Mouse (Mus musculus) heart, adult 2 months (tissue): Measurements from ENCODE around the gene Hspa12a. TPM values are rescaled to one million over a fixed set of nuclear protein-coding genes. Genes with fewer than 3 reads are reported as not detected.
"Not testable (repeated sequence)": the region's sequence is repeated elsewhere in the genome, so short reads cannot be mapped to it uniquely, and the experiment has no call there.

Source experiments
- DNase-seq, 2 experiments: peaks; one replicate each; pipeline ENCODE4 v3.0.0; 2021
- H3K27ac ChIP-seq: fragments of 200-600 bp; 2 replicates; pipeline ENCODE4 v1.8.1; 2022
- H3K27me3 ChIP-seq: fragments of 200-500 bp; 2 replicates; pipeline ENCODE4 v1.6.1; 2012; ENCODE audit warnings: mild to moderate bottlenecking, low read length, inconsistent platforms, mixed read lengths; ENCODE audit not compliant: control insufficient read depth, insufficient read depth
- H3K36me3 ChIP-seq: fragments of 200-500 bp; 2 replicates; pipeline ENCODE4 v1.6.1; 2012; ENCODE audit warnings: low read length, inconsistent platforms; ENCODE audit not compliant: control insufficient read depth, insufficient read depth
- H3K4me1 ChIP-seq: fragments of 200-500 bp; 2 replicates; pipeline ENCODE4 v1.6.1; 2011; ENCODE audit warnings: low read length; ENCODE audit not compliant: control insufficient read depth, insufficient read depth
- H3K4me3 ChIP-seq: fragments of 200-600 bp; 2 replicates; pipeline ENCODE4 v1.8.1; 2022
- H3K79me2 ChIP-seq: fragments of 200-500 bp; replicated peaks from 2 replicates; pipeline ENCODE4 v1.6.1; 2012; ENCODE audit warnings: mild to moderate bottlenecking, inconsistent platforms, low read length, moderate library complexity, mixed read lengths; ENCODE audit not compliant: control insufficient read depth, insufficient read depth
- H3K9ac ChIP-seq: fragments of 200-500 bp; 2 replicates; pipeline ENCODE4 v1.6.1; 2012; ENCODE audit warnings: low read depth, mild to moderate bottlenecking, control low read depth, inconsistent platforms, low read length, mixed read lengths
- CTCF ChIP-seq: fragments of 200-600 bp; IDR thresholded peaks from 2 replicates; pipeline ENCODE4 v1.8.1; 2022; ENCODE audit warnings: antibody characterized with exemption, mild to moderate bottlenecking, moderate library complexity
- EP300 ChIP-seq: fragments of 200-500 bp; IDR thresholded peaks from 2 replicates; pipeline ENCODE4 v1.6.1; 2011; ENCODE audit warnings: low read depth, low read length, control low read depth; ENCODE audit not compliant: insufficient read depth
- POLR2A ChIP-seq: fragments of 200-500 bp; IDR thresholded peaks from 2 replicates; pipeline ENCODE4 v1.6.1; 2011; ENCODE audit warnings: mild to moderate bottlenecking, low read depth, low read length, control low read depth; ENCODE audit not compliant: insufficient read depth
- WGBS: fragments of 180-500 bp; shearing (Covaris S2); methylation state at CpG from one replicate; pipeline ENCODE4 v1.1.7; 2018; 5-methylcytosine and 5-hydroxymethylcytosine counted together
- intact Hi-C: fragments of 180-260 bp; cut with DNase I; formaldehyde crosslinking; loops from one replicate; pipeline ENCODE4 v1.15.1; 2025
- polyA plus RNA-seq: library from polyadenylated mRNA; depleted of rRNA; stranded (reverse); fragments of >200 nt; gene quantifications from 2 replicates; pipeline ENCODE4 v1.2.3, GENCODE M21; 2012
- total RNA-seq, 2 experiments: library from RNA; stranded (reverse); gene quantifications; 2 replicates each; pipeline ENCODE4 v1.2.3; 2021

Hspa12a gene
- total and polyA plus RNA-seq, 3 experiments = 12.2 to 17.7 (median 14.7) TPM

DNA sequence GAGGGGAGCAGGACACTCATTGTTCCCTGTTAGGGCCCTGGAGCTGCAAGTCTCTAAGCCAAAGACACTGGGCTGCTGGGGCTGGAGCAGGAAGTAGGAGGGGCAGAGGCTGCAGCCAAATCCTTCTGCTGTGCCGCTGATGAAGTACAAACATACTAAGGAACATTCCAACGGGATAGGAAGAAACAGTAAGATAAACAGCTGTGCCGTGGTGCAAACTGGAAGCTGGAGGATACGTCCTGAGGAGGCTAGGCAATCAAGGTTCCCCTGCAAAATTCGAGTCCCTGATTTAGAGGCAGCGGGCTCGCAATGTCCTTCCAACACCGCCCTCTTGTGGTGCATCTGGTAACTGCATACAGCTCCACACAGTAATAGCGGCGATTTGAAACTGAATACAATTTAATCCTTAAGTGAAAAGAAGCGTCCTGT lies 39.5 kb downstream of the Hspa12a start:
- H3K79me2 ChIP-seq = no peaks in the 10 kb centered on the region
- H3K9ac ChIP-seq = no peak overlapping the region
- H3K4me3 ChIP-seq = peak overlapping the region; percentile 39
- peak overlapping the region; percentile 40 for H3K27ac ChIP-seq
- no peaks in the 10 kb centered on the region for H3K27me3 ChIP-seq
- TF ChIP-seq EP300 (peak; percentile 70; the same call in 1 of the 2 replicates), POLR2A (no peak)
- peak; percentile 84 to 92 for DNase-seq
- no peaks in the 10 kb centered on the region for H3K36me3 ChIP-seq
- WGBS = under 1% methylated on average over 11 of the region's 11 CpGs
- intact Hi-C loops = loop anchor here (1.0 to 5.0 kb wide), 3 partner anchors 42 to 141 kb away; no protein-coding TSS in a partner anchor
- H3K4me1 ChIP-seq = peaks cover 3% of the 10 kb centered on the region; the same call in 1 of the 2 replicates

- intact Hi-C loops = loop anchor here (5.0 kb wide), 1 partner anchor 41 kb away; no protein-coding TSS in a partner anchor
- WGBS = 58% methylated on average over 7 of the region's 7 CpGs
- no peak for DNase-seq
- Histone ChIP-seq H3K9ac (no peak overlapping the region), H3K79me2 (no peaks in the 10 kb centered on the region), H3K4me1 (peaks cover 3% of the 10 kb centered on the region; the same call in 1 of the 2 replicates), H3K27me3 (no peaks in the 10 kb centered on the region), H3K27ac (peak overlapping the region; percentile 28), H3K4me3 (no peak overlapping the region), H3K36me3 (no peaks in the 10 kb centered on the region)
- TF ChIP-seq EP300 (no peak), POLR2A (no peak), CTCF (no peak)
These were observed 40.2 kb downstream of the Hspa12a start for GRCm38 (mm10) chr19:58903079-58903898.

DNA sequence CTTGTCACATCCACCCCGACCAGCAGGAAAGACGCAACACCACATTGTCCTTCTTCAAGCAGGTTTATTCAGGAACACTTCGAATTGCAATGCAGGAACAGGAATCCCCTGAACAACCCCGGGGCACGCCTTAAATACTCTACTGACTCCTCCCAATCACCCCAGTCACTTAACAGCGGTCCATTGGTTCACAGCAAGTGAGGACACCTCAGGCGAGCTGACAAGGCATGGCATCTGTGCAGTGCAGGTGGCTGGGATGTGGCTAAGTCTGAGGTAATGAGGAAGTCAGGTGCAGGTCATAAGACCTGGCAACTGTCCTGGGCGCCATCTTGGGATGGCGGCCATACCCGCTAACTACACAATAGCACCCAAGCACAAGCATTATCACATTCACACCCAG lies 43.0 kb downstream of the Hspa12a start:
- not testable (repeated sequence) for H3K4me1 ChIP-seq, H3K9ac ChIP-seq, H3K27me3 ChIP-seq, H3K79me2 ChIP-seq, H3K36me3 ChIP-seq, H3K27ac ChIP-seq, H3K4me3 ChIP-seq, DNase-seq
- intact Hi-C loops = loop anchor here (5.0 kb wide), 1 partner anchor 38 kb away; no protein-coding TSS in a partner anchor
- WGBS = 88% methylated on average over 10 of the region's 10 CpGs

DNA sequence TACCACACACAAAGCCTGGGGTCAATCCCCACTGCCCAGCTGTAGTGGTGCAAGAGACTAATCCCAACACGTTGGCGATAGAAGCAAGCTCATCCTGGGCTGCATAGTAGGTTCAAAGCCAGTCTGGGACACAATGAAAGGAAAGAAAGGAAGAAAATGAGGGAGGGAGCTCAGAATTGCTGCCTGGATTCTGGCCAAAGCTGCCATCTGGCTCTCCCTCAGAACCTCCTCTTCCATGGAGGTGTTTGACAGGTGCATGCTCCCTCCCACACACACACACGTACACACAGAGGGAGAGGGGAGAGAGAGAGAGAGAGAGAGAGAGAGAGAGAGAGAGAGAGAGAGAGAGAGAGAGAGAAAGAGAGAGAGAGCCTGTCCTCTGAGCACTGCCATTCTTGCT lies 47.2 kb downstream of the Hspa12a start:
- intact Hi-C loops = no loop called here
- TF ChIP-seq POLR2A (no peak), EP300 (no peak), CTCF (no peak)
- no peaks in the 10 kb centered on the region for H3K36me3 ChIP-seq
- H3K9ac ChIP-seq = no peak overlapping the region
- H3K79me2 ChIP-seq = no peaks in the 10 kb centered on the region
- H3K4me1 ChIP-seq = no peaks in the 10 kb centered on the region
- no peaks in the 10 kb centered on the region for H3K27me3 ChIP-seq
- H3K4me3 ChIP-seq = no peak overlapping the region
- DNase-seq = no peak
- no peak overlapping the region for H3K27ac ChIP-seq
- WGBS = 67% methylated on average over 3 of the region's 3 CpGs

DNA sequence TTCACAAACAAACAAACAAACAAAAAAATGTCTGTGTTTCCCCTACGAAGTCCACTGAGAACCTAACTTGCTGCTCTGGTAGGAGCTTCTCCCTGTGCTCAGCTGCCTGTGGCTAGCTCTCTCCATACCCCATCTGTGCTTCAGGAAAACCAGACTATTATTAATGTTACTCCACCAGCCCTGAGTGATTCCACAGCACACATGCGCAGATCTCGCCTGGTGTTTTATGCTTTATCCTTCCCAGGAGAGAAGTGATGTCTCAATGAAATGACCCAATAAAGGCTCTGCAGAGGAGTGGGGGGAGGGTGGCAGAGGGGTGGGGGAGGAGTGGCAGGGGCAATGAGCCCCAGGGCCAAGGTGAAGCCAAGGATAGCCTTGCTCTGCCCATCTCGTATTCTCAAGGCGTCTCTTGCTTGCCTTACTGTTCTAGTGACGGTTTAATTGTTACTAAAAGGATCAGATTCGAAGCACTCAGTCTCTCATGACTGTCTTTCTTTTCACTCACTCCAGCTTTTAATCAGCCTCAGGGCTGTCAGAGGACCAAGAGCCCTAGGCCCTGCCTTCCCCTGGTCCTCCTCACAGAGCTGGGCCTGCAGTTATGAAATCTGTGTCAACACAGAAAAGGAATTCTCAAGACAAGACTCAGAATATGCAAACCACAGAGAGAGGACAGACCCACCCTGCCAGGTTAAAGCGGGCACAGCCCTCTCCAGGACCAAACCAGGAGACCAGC lies 54.0 kb downstream of the Hspa12a start:
- no peaks in the 10 kb centered on the region for H3K36me3 ChIP-seq
- 83% methylated on average over 8 of the region's 8 CpGs for WGBS
- H3K9ac ChIP-seq = no peak overlapping the region

GRCm38 (mm10) chr19:58886467-58886866 lies 57.0 kb downstream of the Hspa12a start:
- intact Hi-C loops = no loop called here
- DNase-seq = no peak
- no peaks in the 10 kb centered on the region for H3K27me3 ChIP-seq
- H3K79me2 ChIP-seq = no peaks in the 10 kb centered on the region
- no peaks in the 10 kb centered on the region for H3K36me3 ChIP-seq
- no peak overlapping the region for H3K4me3 ChIP-seq
- no peak for TF ChIP-seq EP300
- peak; percentile 27 for TF ChIP-seq CTCF
- no peak for TF ChIP-seq POLR2A
- H3K9ac ChIP-seq = no peak overlapping the region
- no peaks in the 10 kb centered on the region for H3K4me1 ChIP-seq
- WGBS = 64% methylated on average over 7 of the region's 7 CpGs
- no peak overlapping the region for H3K27ac ChIP-seq

More for the DNA sequence above, 54.0 kb downstream of the Hspa12a start:
- Histone ChIP-seq H3K79me2 (no peaks in the 10 kb centered on the region), H3K4me3 (no peak overlapping the region), H3K4me1 (no peaks in the 10 kb centered on the region), H3K27ac (no peak overlapping the region), H3K27me3 (no peaks in the 10 kb centered on the region)
- no peak for TF ChIP-seq POLR2A
- no peak for TF ChIP-seq CTCF
- no peak for TF ChIP-seq EP300
- DNase-seq = no peak
- intact Hi-C loops = no loop called here
